Mouse (Mus musculus) limb, embryonic 14.5 days (tissue): ENCODE results near the gene Nsun7. TPM values are rescaled to one million over a fixed set of nuclear protein-coding genes. Genes with fewer than 3 reads are reported as not detected.

Source experiments
- ATAC-seq: fragments of 200-750 bp; cut with Nextera tagmentation; 2 replicates; pipeline ENCODE4 v1.8.0; 2017; ENCODE audit warnings: low read depth, moderate number of reproducible peaks, moderate TSS enrichment; ENCODE audit not compliant: low FRiP score
- DNase-seq: peaks from one replicate; pipeline ENCODE4 v3.0.0-alpha.2; 2015; ENCODE audit warnings: low spot score
- H3K27ac ChIP-seq: fragments of 300-500 bp; sonication (generic); replicated peaks from 2 replicates; pipeline ENCODE4 v1.5.1; 2014; ENCODE audit warnings: low read depth, mild to moderate bottlenecking, low read length, moderate library complexity, mixed read lengths
- H3K27me3 ChIP-seq: fragments of 300-500 bp; sonication (generic); 2 replicates; pipeline ENCODE4 v1.6.1; 2014; ENCODE audit warnings: low read length, mixed read lengths; ENCODE audit not compliant: control insufficient read depth, insufficient read depth
- H3K36me3 ChIP-seq: fragments of 300-500 bp; sonication (generic); 2 replicates; pipeline ENCODE4 v1.6.1; 2014; ENCODE audit warnings: mild to moderate bottlenecking, low read length, moderate library complexity, mixed read lengths; ENCODE audit not compliant: control insufficient read depth, insufficient read depth
- H3K4me1 ChIP-seq: fragments of 300-500 bp; sonication (generic); 2 replicates; pipeline ENCODE4 v1.6.1; 2014; ENCODE audit warnings: antibody characterized with exemption, low read length, mixed read lengths; ENCODE audit not compliant: control insufficient read depth, insufficient read depth
- H3K4me2 ChIP-seq: fragments of 300-500 bp; sonication (generic); replicated peaks from 2 replicates; pipeline ENCODE4 v1.6.1; 2014; ENCODE audit warnings: low read depth, mild to moderate bottlenecking, low read length, moderate library complexity; ENCODE audit not compliant: severe bottlenecking
- H3K4me3 ChIP-seq: fragments of 300-500 bp; sonication (generic); replicated peaks from 2 replicates; pipeline ENCODE4 v1.5.1; 2014; ENCODE audit warnings: low read length
- H3K9ac ChIP-seq: fragments of 300-500 bp; sonication (generic); 2 replicates; pipeline ENCODE4 v1.6.1; 2014; ENCODE audit warnings: mild to moderate bottlenecking, low read depth, low read length, moderate library complexity; ENCODE audit not compliant: severe bottlenecking
- H3K9me3 ChIP-seq: fragments of 300-500 bp; sonication (generic); 2 replicates; pipeline ENCODE4 v1.6.1; 2016; ENCODE audit warnings: low read length; ENCODE audit not compliant: control insufficient read depth
- POLR2A ChIP-seq: fragments of 200-500 bp; IDR thresholded peaks from 2 replicates; pipeline ENCODE4 v1.8.0; 2012; ENCODE audit warnings: inconsistent platforms, mild to moderate bottlenecking, moderate library complexity, borderline replicate concordance; ENCODE audit not compliant: insufficient read depth, insufficient read length; ENCODE audit errors: extremely low read depth
- WGBS: fragments of 180-500 bp; shearing (Covaris S2); extraction: QIAGEN DNeasy Blood & Tissue Kit; methylation state at CpG from one replicate; pipeline ENCODE4 v1.1.7; 2014; 5-methylcytosine and 5-hydroxymethylcytosine counted together
- polyA plus RNA-seq, 2 experiments: library from polyadenylated mRNA; depleted of rRNA in 1 of 2; stranded (reverse) in 1 of 2; unstranded in 1 of 2; fragments of >200 nt; fragmentation: Nextera tagmentation in 1 of 2; extraction: Ambion mirVana in 1 of 2; gene quantifications; 2 replicates each; pipeline versions ENCODE4 v1.2.1 to v1.2.3; 2012 to 2014

The Nsun7 gene
- polyA plus RNA-seq, 2 experiments: 0.33 to 2.4 TPM

GRCm38 (mm10) chr5:66305511-66305910 lies 45.8 kb downstream of the Nsun7 start:
- WGBS: 79% methylated on average over 8 of the region's 8 CpGs
- no peaks in the 10 kb centered on the region for H3K4me1 ChIP-seq
- H3K9me3 ChIP-seq: no peaks in the 10 kb centered on the region
- H3K36me3 ChIP-seq: peaks cover 49% of the 10 kb centered on the region
- no peak overlapping the region for H3K9ac ChIP-seq
- TF ChIP-seq POLR2A: no peak
- DNase-seq (no peak), ATAC-seq (no peak)
- no peak overlapping the region for H3K27ac ChIP-seq
- H3K27me3 ChIP-seq: no peaks in the 10 kb centered on the region
- H3K4me3 ChIP-seq: no peak overlapping the region
- H3K4me2 ChIP-seq: no peak overlapping the region

GRCm38 (mm10) chr5:66310328-66310727 lies 50.6 kb downstream of the Nsun7 start:
- ATAC-seq (no peak), DNase-seq (no peak)
- Histone ChIP-seq H3K4me1 (no peaks in the 10 kb centered on the region), H3K27me3 (no peaks in the 10 kb centered on the region), H3K9ac (no peak overlapping the region), H3K4me3 (no peak overlapping the region), H3K27ac (no peak overlapping the region), H3K4me2 (no peak overlapping the region), H3K9me3 (no peaks in the 10 kb centered on the region), H3K36me3 (peaks cover 33% of the 10 kb centered on the region)
- 75% methylated on average over 8 of the region's 9 CpGs for WGBS
- TF ChIP-seq POLR2A: no peak

- no peak for TF ChIP-seq POLR2A
- Histone ChIP-seq H3K4me3 (no peak overlapping the region), H3K27ac (no peak overlapping the region), H3K4me1 (no peaks in the 10 kb centered on the region), H3K36me3 (peaks cover 33% of the 10 kb centered on the region), H3K4me2 (no peak overlapping the region), H3K9ac (no peak overlapping the region), H3K27me3 (no peaks in the 10 kb centered on the region), H3K9me3 (no peaks in the 10 kb centered on the region)
- WGBS: 96% methylated on average over 11 of the region's 11 CpGs
- no peak for ATAC-seq
- DNase-seq: no peak
Observed at GRCm38 (mm10) chr5:66310806-66311205, 51.1 kb downstream of the Nsun7 start.

- H3K4me2 ChIP-seq: no peak overlapping the region
- H3K36me3 ChIP-seq: 0 out of 2 replicates have a peak, but pooled peaks cover 4% of the 10 kb centered on the region
- no peaks in the 10 kb centered on the region for H3K27me3 ChIP-seq
- ATAC-seq: no peak
- no peaks in the 10 kb centered on the region for H3K9me3 ChIP-seq
- no peak overlapping the region for H3K4me3 ChIP-seq
- DNase-seq: no peak
- H3K9ac ChIP-seq: no peak overlapping the region
- WGBS: 82% methylated on average over 5 of the region's 5 CpGs
- TF ChIP-seq POLR2A: no peak
- no peaks in the 10 kb centered on the region for H3K4me1 ChIP-seq
- no peak overlapping the region for H3K27ac ChIP-seq
Observed at GRCm38 (mm10) chr5:66315791-66316190, 56.1 kb downstream of the Nsun7 start.

GRCm38 (mm10) chr5:66319341-66319740 lies 59.6 kb downstream of the Nsun7 start:
- H3K4me2 ChIP-seq: no peak overlapping the region
- no peak overlapping the region for H3K9ac ChIP-seq
- no peaks in the 10 kb centered on the region for H3K4me1 ChIP-seq
- H3K9me3 ChIP-seq: no peaks in the 10 kb centered on the region
- no peak for DNase-seq
- no peaks in the 10 kb centered on the region for H3K27me3 ChIP-seq
- H3K36me3 ChIP-seq: no peaks in the 10 kb centered on the region
- WGBS: 68% methylated on average over 6 of the region's 6 CpGs
- ATAC-seq: no peak
- H3K4me3 ChIP-seq: no peak overlapping the region
- no peak for TF ChIP-seq POLR2A
- H3K27ac ChIP-seq: no peak overlapping the region
